Mouse (Mus musculus) left cerebral cortex, postnatal 14 days (tissue): ENCODE results near the gene Pttg1. TPM values are rescaled to one million over a fixed set of nuclear protein-coding genes. Genes with fewer than 3 reads are reported as not detected.

Experiments
- DNase-seq, 2 experiments: peaks; one replicate each; pipeline ENCODE4 v3.0.0; 2021 to 2022; ENCODE audit warnings: low spot score in 2 of 2, mixed read lengths in 1 of 2
- intact Hi-C: fragments of 180-260 bp; cut with DNase I; formaldehyde crosslinking; loops from one replicate; pipeline ENCODE4 v1.15.1; 2025
- total RNA-seq, 2 experiments: library from RNA; stranded (reverse); gene quantifications; 2 replicates each; pipeline ENCODE4 v1.2.3; 2021

The Pttg1 gene
- total RNA-seq, 2 experiments from 2014 or later: 17.6 to 18.7 TPM

- intact Hi-C loops: no loop called here
- peak; percentile 91 to 93 for DNase-seq
These were observed 13.1 kb downstream of the Pttg1 start for GRCm38 (mm10) chr11:43412771-43413451.

- intact Hi-C loops: no loop called here
- DNase-seq: peak; percentile 77
These were observed 14.6 kb downstream of the Pttg1 start for GRCm38 (mm10) chr11:43411413-43411812.

GRCm38 (mm10) chr11:43410291-43410690 is 15.8 kb downstream of the Pttg1 start:
- intact Hi-C loops: no loop called here
- no peak for DNase-seq

- intact Hi-C loops: no loop called here
- no peak for DNase-seq
These were observed 17.2 kb downstream of the Pttg1 start for GRCm38 (mm10) chr11:43408888-43409287.

GRCm38 (mm10) chr11:43404150-43404807 is 21.8 kb downstream of the Pttg1 start:
- no peak for DNase-seq

GRCm38 (mm10) chr11:43400131-43400530 is 25.9 kb downstream of the Pttg1 start:
- DNase-seq: no peak
- intact Hi-C loops: no loop called here

More at GRCm38 (mm10) chr11:43404150-43404807, 21.8 kb downstream of the Pttg1 start:
- intact Hi-C loops: no loop called here

- intact Hi-C loops: no loop called here
These were observed 26.8 kb downstream of the Pttg1 start for GRCm38 (mm10) chr11:43399297-43399696.

GRCm38 (mm10) chr11:43396672-43397071 is 29.4 kb downstream of the Pttg1 start:
- intact Hi-C loops: no loop called here

More at GRCm38 (mm10) chr11:43399297-43399696, 26.8 kb downstream of the Pttg1 start:
- DNase-seq: no peak

GRCm38 (mm10) chr11:43396246-43396645 is 29.8 kb downstream of the Pttg1 start:
- DNase-seq: no peak
- intact Hi-C loops: no loop called here

More at GRCm38 (mm10) chr11:43396672-43397071, 29.4 kb downstream of the Pttg1 start:
- no peak for DNase-seq

- DNase-seq: no peak
- intact Hi-C loops: no loop called here
These were observed 30.7 kb downstream of the Pttg1 start for GRCm38 (mm10) chr11:43395073-43395948.

- DNase-seq: no peak
- intact Hi-C loops: no loop called here
These were observed 32.7 kb downstream of the Pttg1 start for GRCm38 (mm10) chr11:43393325-43393724.

GRCm38 (mm10) chr11:43392757-43393156 is 33.3 kb downstream of the Pttg1 start:
- intact Hi-C loops: no loop called here
- DNase-seq: no peak

GRCm38 (mm10) chr11:43389118-43389517 is 36.9 kb downstream of the Pttg1 start:
- intact Hi-C loops: no loop called here
- no peak for DNase-seq

- intact Hi-C loops: no loop called here
- DNase-seq: no peak
These were observed 37.6 kb downstream of the Pttg1 start for GRCm38 (mm10) chr11:43388122-43389097.

- intact Hi-C loops: no loop called here
- no peak for DNase-seq
These were observed 38.8 kb downstream of the Pttg1 start for GRCm38 (mm10) chr11:43387004-43387880.

- intact Hi-C loops: no loop called here
- DNase-seq: peak; percentile 10 to 14
These were observed 40.3 kb downstream of the Pttg1 start for GRCm38 (mm10) chr11:43385716-43386115.

- intact Hi-C loops: no loop called here
- peak; percentile 42 to 54 for DNase-seq
These were observed 40.9 kb downstream of the Pttg1 start for GRCm38 (mm10) chr11:43385055-43385649.

GRCm38 (mm10) chr11:43383581-43383980 is 42.5 kb downstream of the Pttg1 start:
- no peak for DNase-seq
- intact Hi-C loops: no loop called here
